Mouse (Mus musculus) liver, adult 2 months (tissue): ENCODE measurements around the gene Cntnap1.

Source experiments
- CTCF ChIP-seq: fragments of 200-500 bp; IDR thresholded peaks from 2 replicates; pipeline ENCODE4 v1.5.1; 2011; ENCODE audit warnings: low read depth, low read length, control low read depth
- POLR2A ChIP-seq: fragments of 200-500 bp; IDR thresholded peaks from 2 replicates; pipeline ENCODE4 v1.6.1; 2011; ENCODE audit warnings: low read length, control low read depth; ENCODE audit not compliant: insufficient read depth; ENCODE audit errors: extremely low read depth

GRCm38 (mm10) chr11:101173112-101173511 lies 2.8 kb downstream of the Cntnap1 start:
- TF ChIP-seq POLR2A (no peak), CTCF (no peak)
